Mouse (Mus musculus) intestine, embryonic 16.5 days (tissue): ENCODE data around the gene Carmil1. TPM values are rescaled to one million over a fixed set of nuclear protein-coding genes. Genes with fewer than 3 reads are reported as not detected.
"Not testable (repeated sequence)": the region's sequence is repeated elsewhere in the genome, so short reads cannot be mapped to it uniquely, and the experiment has no call there.

Experiments
- ATAC-seq: fragments of 200-750 bp; cut with Nextera tagmentation; 2 replicates; pipeline ENCODE4 v1.8.0; 2017; ENCODE audit warnings: moderate TSS enrichment, moderate library complexity
- H3K27ac ChIP-seq: fragments of 300-500 bp; sonication (generic); 2 replicates; pipeline ENCODE4 v1.5.1; 2014; ENCODE audit warnings: mild to moderate bottlenecking, low read length
- H3K27me3 ChIP-seq: fragments of 300-500 bp; sonication (generic); replicated peaks from 2 replicates; pipeline ENCODE4 v1.6.1; 2014; ENCODE audit warnings: low read length, control low read depth, mixed read lengths; ENCODE audit not compliant: control insufficient read depth, insufficient read depth
- H3K36me3 ChIP-seq: fragments of 300-500 bp; sonication (generic); 2 replicates; pipeline ENCODE4 v1.6.1; 2014; ENCODE audit warnings: low read length, control low read depth; ENCODE audit not compliant: control insufficient read depth, insufficient read depth
- H3K4me1 ChIP-seq: fragments of 300-500 bp; sonication (generic); 2 replicates; pipeline ENCODE4 v1.6.1; 2014; ENCODE audit warnings: low read length, control low read depth, mixed read lengths; ENCODE audit not compliant: control insufficient read depth, insufficient read depth
- H3K4me2 ChIP-seq: fragments of 300-500 bp; sonication (generic); 2 replicates; pipeline ENCODE4 v1.6.1; 2014; ENCODE audit warnings: low read depth, low read length, control low read depth
- H3K4me3 ChIP-seq: fragments of 300-500 bp; sonication (generic); 2 replicates; pipeline ENCODE4 v1.5.1; 2014; ENCODE audit warnings: mild to moderate bottlenecking, low read length
- H3K9ac ChIP-seq: fragments of 300-500 bp; sonication (generic); 2 replicates; pipeline ENCODE4 v1.6.1; 2014; ENCODE audit warnings: low read depth, low read length
- H3K9me3 ChIP-seq: fragments of 300-500 bp; sonication (generic); 2 replicates; pipeline ENCODE4 v1.6.1; 2016; ENCODE audit warnings: low read length, control low read depth; ENCODE audit not compliant: control insufficient read depth
- WGBS: fragments of 180-500 bp; shearing (Covaris S2); extraction: QIAGEN DNeasy Blood & Tissue Kit; methylation state at CpG from one replicate; pipeline ENCODE4 v1.1.7; 2014; 5-methylcytosine and 5-hydroxymethylcytosine counted together
- polyA plus RNA-seq: library from polyadenylated mRNA; unstranded; fragments of >200 nt; fragmentation: Nextera tagmentation; extraction: Ambion mirVana; gene quantifications from 2 replicates; pipeline ENCODE4 v1.2.1, GENCODE M21; 2015

Gene Carmil1
- polyA plus RNA-seq, 1 experiment from 2014 or later, result 33.1 TPM

- Histone ChIP-seq H3K9me3 (no peaks in the 10 kb centered on the region), H3K27me3 (no peaks in the 10 kb centered on the region), H3K9ac (no peak overlapping the region), H3K36me3 (no peaks in the 10 kb centered on the region), H3K4me2 (no peak overlapping the region), H3K4me3 (no peak overlapping the region), H3K4me1 (no peaks in the 10 kb centered on the region), H3K27ac (no peak overlapping the region)
- no peak for ATAC-seq
- WGBS, result 51% methylated on average over 7 of the region's 7 CpGs
These were observed 172.3 kb downstream of the Carmil1 start for GRCm38 (mm10) chr13:24108282-24108681.

GRCm38 (mm10) chr13:24107058-24107457 lies 173.5 kb downstream of the Carmil1 start:
- no peak for ATAC-seq
- 77% methylated on average over 3 of the region's 3 CpGs for WGBS
- no peak overlapping the region for H3K4me2 ChIP-seq
- H3K36me3 ChIP-seq, result no peaks in the 10 kb centered on the region
- H3K9me3 ChIP-seq, result no peaks in the 10 kb centered on the region
- no peak overlapping the region for H3K4me3 ChIP-seq
- H3K27ac ChIP-seq, result no peak overlapping the region
- H3K4me1 ChIP-seq, result no peaks in the 10 kb centered on the region
- no peak overlapping the region for H3K9ac ChIP-seq
- H3K27me3 ChIP-seq, result no peaks in the 10 kb centered on the region

- no peaks in the 10 kb centered on the region for H3K36me3 ChIP-seq
- H3K27ac ChIP-seq, result no peak overlapping the region
- WGBS, result 73% methylated on average over 5 of the region's 5 CpGs
- no peak overlapping the region for H3K4me3 ChIP-seq
- no peak overlapping the region for H3K4me2 ChIP-seq
- no peaks in the 10 kb centered on the region for H3K27me3 ChIP-seq
- no peak overlapping the region for H3K9ac ChIP-seq
- ATAC-seq, result no peak
- no peaks in the 10 kb centered on the region for H3K9me3 ChIP-seq
- no peaks in the 10 kb centered on the region for H3K4me1 ChIP-seq
These were observed 174.8 kb downstream of the Carmil1 start for GRCm38 (mm10) chr13:24105838-24106237.

GRCm38 (mm10) chr13:24105340-24105669 lies 175.3 kb downstream of the Carmil1 start:
- no peaks in the 10 kb centered on the region for H3K27me3 ChIP-seq
- WGBS, result 53% methylated on average over 1 of the region's 1 CpGs
- H3K9me3 ChIP-seq, result no peaks in the 10 kb centered on the region
- no peak for ATAC-seq
- no peaks in the 10 kb centered on the region for H3K4me1 ChIP-seq
- no peaks in the 10 kb centered on the region for H3K36me3 ChIP-seq
- H3K4me3 ChIP-seq, result no peak overlapping the region
- no peak overlapping the region for H3K4me2 ChIP-seq
- no peak overlapping the region for H3K27ac ChIP-seq
- no peak overlapping the region for H3K9ac ChIP-seq

GRCm38 (mm10) chr13:24104611-24105339 lies 175.8 kb downstream of the Carmil1 start:
- 67% methylated on average over 9 of the region's 9 CpGs for WGBS
- not testable (repeated sequence) for ATAC-seq, H3K27ac ChIP-seq, H3K27me3 ChIP-seq, H3K9ac ChIP-seq, H3K4me1 ChIP-seq, H3K4me3 ChIP-seq, H3K9me3 ChIP-seq, H3K36me3 ChIP-seq, H3K4me2 ChIP-seq

GRCm38 (mm10) chr13:24104016-24104415 lies 176.6 kb downstream of the Carmil1 start:
- Histone ChIP-seq H3K36me3 (no peaks in the 10 kb centered on the region), H3K9me3 (no peaks in the 10 kb centered on the region), H3K27me3 (no peaks in the 10 kb centered on the region), H3K4me3 (no peak overlapping the region), H3K4me1 (no peaks in the 10 kb centered on the region), H3K27ac (no peak overlapping the region), H3K4me2 (no peak overlapping the region), H3K9ac (no peak overlapping the region)
- no peak for ATAC-seq
- 50% methylated on average over 4 of the region's 4 CpGs for WGBS

GRCm38 (mm10) chr13:24103152-24103551 lies 177.4 kb downstream of the Carmil1 start:
- WGBS, result 89% methylated on average over 2 of the region's 2 CpGs
- H3K9me3 ChIP-seq, result no peaks in the 10 kb centered on the region
- H3K4me3 ChIP-seq, result no peak overlapping the region
- no peak overlapping the region for H3K9ac ChIP-seq
- H3K4me2 ChIP-seq, result no peak overlapping the region
- H3K27me3 ChIP-seq, result no peaks in the 10 kb centered on the region
- no peaks in the 10 kb centered on the region for H3K36me3 ChIP-seq
- no peak for ATAC-seq
- no peak overlapping the region for H3K27ac ChIP-seq
- H3K4me1 ChIP-seq, result no peaks in the 10 kb centered on the region

GRCm38 (mm10) chr13:24102256-24102655 lies 178.3 kb downstream of the Carmil1 start:
- Histone ChIP-seq H3K4me2 (no peak overlapping the region), H3K4me3 (no peak overlapping the region), H3K27me3 (no peaks in the 10 kb centered on the region), H3K9me3 (no peaks in the 10 kb centered on the region), H3K36me3 (no peaks in the 10 kb centered on the region), H3K27ac (no peak overlapping the region), H3K4me1 (no peaks in the 10 kb centered on the region), H3K9ac (no peak overlapping the region)
- ATAC-seq, result no peak
- whole genome bisulfite sequencing, result 92% methylated on average over 4 of the region's 4 CpGs

- Histone ChIP-seq H3K27me3 (no peaks in the 10 kb centered on the region), H3K4me1 (no peaks in the 10 kb centered on the region), H3K36me3 (no peaks in the 10 kb centered on the region), H3K4me2 (no peak overlapping the region), H3K9me3 (no peaks in the 10 kb centered on the region), H3K9ac (no peak overlapping the region), H3K4me3 (no peak overlapping the region), H3K27ac (no peak overlapping the region)
- ATAC-seq, result no peak
- WGBS, result 67% methylated on average over 11 of the region's 11 CpGs
These were observed 179.2 kb downstream of the Carmil1 start for GRCm38 (mm10) chr13:24101157-24102130.
